Mouse (Mus musculus) ES-E14 (cell line): ENCODE measurements at regions not wholly inside any gene's neighbourhood (a gene's known extent, or its start where the extent isn't known, plus 50 kb on each side); places are given as distances from the start of the nearest gene placed in this dataset.

Source experiments
- DNase-seq: peaks from one replicate; pipeline ENCODE4 v3.0.0-alpha.2; 2013; ENCODE audit warnings: low read depth, low spot score
- H3K27ac ChIP-seq: 2 replicates; pipeline ENCODE4 v1.5.1; 2012; ENCODE audit warnings: low read depth, mild to moderate bottlenecking, low read length, moderate library complexity, mixed read lengths; ENCODE audit not compliant: poor library complexity, insufficient read depth, severe bottlenecking
- H3K36me3 ChIP-seq: 2 replicates; pipeline ENCODE4 v1.6.1; 2012; ENCODE audit warnings: mild to moderate bottlenecking, low read length, moderate library complexity, mixed read lengths; ENCODE audit not compliant: control insufficient read depth, poor library complexity, insufficient read depth, severe bottlenecking
- H3K4me1 ChIP-seq, 2 experiments: fragments of 150-350 bp in 1 of 2; sonication (generic) in 1 of 2; 2 replicates each; pipeline ENCODE4 v1.6.1; 2012; ENCODE audit warnings: low read length in 2 of 2, mild to moderate bottlenecking in 1 of 2, mixed read lengths in 1 of 2; ENCODE audit not compliant: control insufficient read depth in 2 of 2, insufficient read depth in 2 of 2, poor library complexity in 1 of 2
- H3K4me3 ChIP-seq, 2 experiments: fragments of 150-350 bp in 1 of 2; sonication (generic) in 1 of 2; 2 replicates each; pipeline ENCODE4 v1.5.1; 2012; ENCODE audit warnings: low read length in 2 of 2, low read depth in 1 of 2, mild to moderate bottlenecking in 1 of 2, mixed read lengths in 1 of 2; ENCODE audit not compliant: insufficient read depth in 1 of 2, poor library complexity in 1 of 2, severe bottlenecking in 1 of 2
- H3K9ac ChIP-seq: 2 replicates; pipeline ENCODE4 v1.6.1; 2012; ENCODE audit warnings: low read depth, mild to moderate bottlenecking, low read length, mixed read lengths; ENCODE audit not compliant: poor library complexity, insufficient read depth, severe bottlenecking
- H3K9me3 ChIP-seq: fragments of 150-350 bp; sonication (generic); 2 replicates; pipeline ENCODE4 v1.6.1; 2012; ENCODE audit warnings: low read depth, mild to moderate bottlenecking, low read length; ENCODE audit not compliant: control insufficient read depth, insufficient read depth
- CHD2 ChIP-seq: IDR thresholded peaks from 2 replicates; pipeline ENCODE4 v1.6.1; 2014; ENCODE audit warnings: mild to moderate bottlenecking, low read depth, low read length, inconsistent platforms
- HCFC1 ChIP-seq: IDR thresholded peaks from 2 replicates; pipeline ENCODE4 v1.6.1; 2012; ENCODE audit warnings: low read length, inconsistent platforms, borderline replicate concordance; ENCODE audit not compliant: insufficient read depth
- MAFK ChIP-seq: IDR thresholded peaks from 2 replicates; pipeline ENCODE4 v1.6.1; 2014; ENCODE audit warnings: mild to moderate bottlenecking, low read depth, low read length, inconsistent platforms; ENCODE audit not compliant: insufficient read depth
- ZC3H11A ChIP-seq: IDR thresholded peaks from 2 replicates; pipeline ENCODE4 v1.6.1; 2012; ENCODE audit warnings: low read depth, mild to moderate bottlenecking, inconsistent platforms, low read length, borderline replicate concordance
- ZNF384 ChIP-seq: IDR thresholded peaks from 2 replicates; pipeline ENCODE4 v1.6.1; 2012; ENCODE audit warnings: low read depth, low read length, inconsistent platforms
- in situ Hi-C, 2 experiments: fragments of 600-800 bp; cut with MboI; formaldehyde crosslinking; loops; one replicate each; pipeline ENCODE4 v1.15.1; 2025; ENCODE audit warnings: low sequenced_read_pairs in 2 of 2, inconsistent platforms in 1 of 2; ENCODE audit not compliant: unreplicated experiment in 2 of 2

- Histone ChIP-seq H3K9me3 (no peaks in the 10 kb centered on the region), H3K9ac (no peak overlapping the region), H3K4me3 (no peak overlapping the region), H3K27ac (no peak overlapping the region), H3K4me1 (no peaks in the 10 kb centered on the region; a peak in 1 of 4 replicates), H3K36me3 (no peaks in the 10 kb centered on the region)
- no peak for DNase-seq
- no peak for TF ChIP-seq ZNF384
- TF ChIP-seq ZC3H11A = no peak
- no peak for TF ChIP-seq CHD2
- TF ChIP-seq HCFC1 = no peak
- no peak for TF ChIP-seq MAFK
- in situ Hi-C loops = no loop called here
These were observed 122.7 kb upstream of the Nmnat3 start for GRCm38 (mm10) chr9:98164489-98164888.

GRCm38 (mm10) chr9:98174056-98174455 is 113.2 kb upstream of the Nmnat3 start:
- Histone ChIP-seq H3K36me3 (no peaks in the 10 kb centered on the region), H3K9me3 (no peaks in the 10 kb centered on the region), H3K27ac (no peak overlapping the region), H3K9ac (no peak overlapping the region), H3K4me3 (no peak overlapping the region), H3K4me1 (no peaks in the 10 kb centered on the region)
- TF ChIP-seq ZC3H11A (no peak), ZNF384 (no peak), CHD2 (no peak), MAFK (no peak), HCFC1 (no peak)
- in situ Hi-C loops = no loop called here
- no peak for DNase-seq

- Histone ChIP-seq H3K36me3 (no peaks in the 10 kb centered on the region), H3K27ac (no peak overlapping the region), H3K4me1 (no peaks in the 10 kb centered on the region), H3K9me3 (no peaks in the 10 kb centered on the region), H3K9ac (no peak overlapping the region), H3K4me3 (no peak overlapping the region)
- TF ChIP-seq HCFC1 = no peak
- no peak for TF ChIP-seq ZNF384
- no peak for TF ChIP-seq MAFK
- TF ChIP-seq CHD2 = no peak
- no peak for TF ChIP-seq ZC3H11A
- DNase-seq = no peak
- in situ Hi-C loops = no loop called here
These were observed 110.4 kb upstream of the Nmnat3 start for GRCm38 (mm10) chr9:98176701-98177380.

- no peak for TF ChIP-seq MAFK
- TF ChIP-seq CHD2 = no peak
- no peak for TF ChIP-seq ZC3H11A
- no peak for TF ChIP-seq HCFC1
- TF ChIP-seq ZNF384 = no peak
- no peak overlapping the region for H3K9ac ChIP-seq
- in situ Hi-C loops = no loop called here
- H3K36me3 ChIP-seq = no peaks in the 10 kb centered on the region
- no peak overlapping the region for H3K4me3 ChIP-seq
- no peaks in the 10 kb centered on the region for H3K4me1 ChIP-seq
- H3K9me3 ChIP-seq = no peaks in the 10 kb centered on the region
- DNase-seq = no peak
- H3K27ac ChIP-seq = no peak overlapping the region
These were observed 106.5 kb upstream of the Nmnat3 start for GRCm38 (mm10) chr9:98180766-98181165.
